Mouse (Mus musculus) retina, adult 2 months (tissue): ENCODE results near the gene Vldlr.

Experiments
- DNase-seq: peaks from one replicate; pipeline ENCODE4 v3.0.0-alpha.2; 2012; ENCODE audit warnings: low read depth, low spot score

The Vldlr gene

DNA sequence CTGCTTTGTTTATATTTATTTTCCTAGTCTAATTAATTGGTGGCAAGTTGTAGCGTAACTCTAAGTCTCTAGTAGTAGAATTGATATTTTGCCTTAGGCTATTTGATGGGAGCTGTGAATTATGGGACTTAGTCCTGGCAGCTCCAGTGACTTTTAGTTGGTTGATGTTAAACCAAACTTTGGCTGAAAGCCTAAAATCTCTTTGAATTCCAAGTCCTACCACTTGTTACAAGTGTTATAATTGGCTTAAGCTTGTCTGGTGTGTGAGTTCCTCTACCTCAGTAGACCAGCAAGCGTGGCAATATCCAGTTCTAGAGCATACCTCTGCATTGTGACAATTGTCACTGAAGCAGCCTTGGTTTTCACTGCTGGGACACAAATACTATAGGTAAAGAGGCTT lies 17.1 kb downstream of the Vldlr start:
- no peak for DNase-seq

- no peak for DNase-seq
Observed at GRCm38 (mm10) chr19:27239913-27240312, 23.6 kb downstream of the Vldlr start.

- no peak for DNase-seq
Observed at GRCm38 (mm10) chr19:27243527-27243926, 27.2 kb downstream of the Vldlr start.

DNA sequence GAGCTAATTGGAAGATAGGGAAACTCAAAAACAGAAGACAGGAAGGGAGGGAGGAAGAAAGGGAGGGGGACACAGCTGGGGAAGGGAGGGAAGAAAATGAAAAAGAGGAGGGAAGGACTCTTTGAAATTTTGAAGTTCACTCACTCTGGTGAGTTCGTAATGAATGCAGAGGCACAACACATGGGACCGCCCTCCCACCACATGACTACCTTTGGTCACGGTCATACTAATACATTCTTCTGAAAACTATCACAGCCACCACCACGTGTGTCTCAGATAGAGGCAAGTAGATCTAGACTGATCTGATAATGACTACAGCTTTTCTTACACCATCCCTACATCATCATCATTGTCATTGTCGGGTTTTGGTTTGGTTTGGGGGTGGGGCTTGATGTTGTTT lies 38.5 kb downstream of the Vldlr start:
- DNase-seq = no peak

DNA sequence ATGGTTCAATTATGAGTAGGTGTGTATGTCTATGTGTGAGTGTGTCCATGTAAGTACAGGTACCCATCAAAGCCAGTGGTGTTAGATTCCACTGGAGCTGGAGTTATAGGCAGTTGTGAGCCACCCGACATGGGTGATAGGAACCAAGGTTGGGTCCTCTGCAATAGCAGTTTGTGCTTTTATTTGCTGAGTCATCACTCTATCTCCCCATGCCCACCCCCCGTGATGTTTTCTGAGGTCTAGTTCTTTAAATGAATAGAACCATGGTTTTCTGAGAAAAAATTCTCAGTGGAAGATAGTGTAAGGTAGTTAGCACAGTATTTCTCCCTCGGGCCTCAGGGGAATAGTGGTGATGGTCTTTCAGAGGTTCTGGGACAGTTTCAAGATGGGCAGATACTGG lies 39.4 kb downstream of the Vldlr start:
- DNase-seq = no peak

GRCm38 (mm10) chr19:27260102-27260501 lies 43.8 kb downstream of the Vldlr start:
- DNase-seq = no peak

DNA sequence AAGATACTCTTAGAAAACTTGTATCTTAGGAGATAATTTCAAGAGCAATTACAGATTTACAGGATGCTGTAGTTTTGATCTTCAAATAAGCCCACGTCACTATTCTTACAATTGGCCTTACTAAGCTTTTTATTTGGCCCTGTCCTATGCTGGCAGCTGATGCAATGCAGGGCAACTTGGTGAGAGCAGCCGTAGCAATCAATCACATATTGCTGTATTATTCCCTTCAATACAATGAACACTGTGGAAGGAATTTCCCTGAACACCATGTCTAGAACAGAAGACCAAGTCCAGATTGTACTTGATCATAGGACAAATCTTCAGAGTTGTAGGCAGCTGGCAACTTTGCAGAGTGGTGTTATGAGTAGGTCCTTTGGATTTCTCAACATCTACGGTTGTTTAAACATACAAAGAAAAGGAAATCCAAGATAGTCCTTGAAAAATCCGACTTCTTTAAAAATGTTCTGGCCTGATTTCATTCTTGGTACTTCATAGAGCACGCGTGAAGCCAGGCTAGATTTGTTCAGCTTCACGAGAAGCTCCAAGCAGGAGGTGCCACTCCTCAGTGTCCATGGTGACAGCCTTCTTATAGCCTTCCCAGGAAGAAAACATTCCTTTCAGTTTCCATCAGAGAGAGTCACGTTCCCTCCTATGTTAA lies 44.5 kb downstream of the Vldlr start:
- no peak for DNase-seq

DNA sequence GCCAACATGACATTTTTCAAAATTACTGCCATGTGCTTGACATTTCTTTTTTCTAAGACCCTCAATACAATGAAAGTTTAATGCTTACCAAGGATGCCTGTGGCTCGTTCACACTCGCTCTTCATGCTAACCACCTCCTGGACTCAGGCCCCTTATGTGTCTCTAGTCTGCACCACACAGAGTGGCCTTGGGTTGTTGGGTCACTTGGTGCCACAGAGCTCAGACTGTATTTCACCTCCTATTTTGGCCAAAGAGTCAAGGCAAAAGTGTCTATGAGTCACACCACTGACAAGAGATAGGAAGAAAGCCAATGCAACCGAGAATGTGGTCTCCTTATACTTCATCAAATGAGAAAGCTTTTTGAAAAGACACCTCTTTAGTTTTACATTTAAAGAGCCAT lies 45.9 kb downstream of the Vldlr start:
- DNase-seq = no peak

- no peak for DNase-seq
Observed at GRCm38 (mm10) chr19:27273385-27273784, 57.1 kb downstream of the Vldlr start.

DNA sequence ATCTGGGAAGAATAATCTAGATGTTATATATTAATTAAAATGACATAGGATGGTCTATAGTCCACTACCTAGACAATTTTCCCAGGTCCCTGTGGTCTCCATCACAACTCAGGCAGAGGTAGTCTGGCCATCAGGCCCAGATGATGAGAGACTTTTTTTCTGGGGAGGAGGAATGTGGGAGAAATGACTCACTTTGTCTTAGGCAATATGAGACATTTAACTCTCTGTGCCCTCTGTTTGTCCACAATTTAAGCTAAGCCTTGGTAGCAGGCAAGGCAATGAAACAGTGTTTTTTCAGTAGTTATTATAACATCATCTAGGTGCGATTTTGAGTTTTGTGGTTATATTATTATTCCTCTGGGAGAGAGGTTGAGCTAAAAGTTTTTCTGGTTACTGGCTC lies 58.1 kb downstream of the Vldlr start:
- DNase-seq = no peak

GRCm38 (mm10) chr19:27279174-27279573 lies 62.9 kb downstream of the Vldlr start:
- DNase-seq = no peak
